Mouse (Mus musculus) thymus, adult 2 months (tissue): ENCODE measurements around the gene Parp14.

Experiments used
- CTCF ChIP-seq: fragments of 200-500 bp; IDR thresholded peaks from 2 replicates; pipeline ENCODE4 v1.5.1; 2012; ENCODE audit warnings: mild to moderate bottlenecking, control low read depth, low read length, moderate library complexity, borderline replicate concordance; ENCODE audit not compliant: control insufficient read depth, poor library complexity, insufficient read depth; ENCODE audit errors: extremely low read depth
- POLR2A ChIP-seq: fragments of 200-500 bp; IDR thresholded peaks from 2 replicates; pipeline ENCODE4 v1.6.1; 2012; ENCODE audit warnings: mild to moderate bottlenecking, low read length, control low read depth, moderate library complexity; ENCODE audit not compliant: control insufficient read depth, poor library complexity, insufficient read depth; ENCODE audit errors: extremely low read depth

DNA sequence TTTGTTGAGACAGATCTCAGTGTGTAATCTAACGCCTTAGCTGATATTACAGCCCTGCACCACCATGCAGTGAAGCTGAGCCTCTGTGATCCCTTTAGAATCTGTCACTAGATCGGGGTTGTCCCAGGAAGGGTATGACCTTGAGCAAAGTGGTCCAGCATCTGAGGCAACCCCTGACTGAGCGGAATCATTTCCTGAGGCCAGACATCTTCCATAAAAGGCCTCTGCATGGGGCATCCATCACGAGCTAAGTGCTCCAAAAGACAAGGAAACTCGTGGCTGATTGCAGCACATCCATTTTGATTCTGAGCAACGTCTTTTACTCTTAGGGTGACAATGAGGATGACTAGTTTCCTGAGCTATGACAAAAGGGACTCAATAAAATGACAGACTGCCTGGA lies 23.7 kb upstream of the Parp14 start:
- TF ChIP-seq CTCF (no peak), POLR2A (no peak)
